Comparison of ENCODE assay signal across 29 mouse cellular contexts in the genomic region with DNA sequence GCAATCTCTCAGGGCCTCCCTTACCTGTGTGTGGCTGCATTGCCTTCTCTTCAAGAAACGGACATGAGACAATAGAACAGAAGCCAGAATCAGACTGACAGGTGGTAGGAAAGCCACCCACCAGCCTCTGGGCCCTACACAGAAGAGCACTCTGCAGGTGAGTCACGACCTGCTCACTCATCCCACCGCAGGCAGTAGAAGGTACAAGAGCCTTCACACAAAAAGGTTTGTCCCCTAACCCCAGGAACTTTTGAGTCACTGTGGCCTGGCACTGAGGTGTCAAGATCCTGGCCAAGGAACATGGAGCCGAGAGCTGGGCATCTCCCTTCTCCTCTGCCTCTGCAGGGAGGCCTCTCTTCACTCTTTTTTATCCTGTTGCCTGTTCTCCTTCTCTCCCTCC.
"Had no signal": no experiment of that assay in that cellular context is flagged by ENCODE, and none has a peak within 500 bp of the region (broad histone marks: within the 10 kb centered on the region; RNA-seq: fewer than 3 reads in every experiment).

No protein-coding gene starts in this region.

- H3K9me3 ChIP-seq: limb, embryonic 10.5 days; limb, embryonic 12.5 days; limb, embryonic 13.5 days; limb, embryonic 15.5 days; liver, embryonic 12.5 days; liver, embryonic 13.5 days; liver, embryonic 15.5 days; lung, embryonic 15.5 days; midbrain, embryonic 12.5 days; midbrain, embryonic 13.5 days; midbrain, embryonic 15.5 days; neural tube, embryonic 12.5 days; neural tube, embryonic 13.5 days had no signal

- H3K36me3 ChIP-seq: liver, embryonic 12.5 days; liver, embryonic 13.5 days; liver, embryonic 15.5 days; lung, embryonic 15.5 days had no signal

- H3K4me3 ChIP-seq: limb, embryonic 10.5 days; limb, embryonic 12.5 days; limb, embryonic 13.5 days; limb, embryonic 15.5 days; liver, embryonic 12.5 days; liver, embryonic 13.5 days; liver, embryonic 15.5 days; lung, embryonic 15.5 days; megakaryocyte, embryonic 14.5 days; midbrain, embryonic 10.5 days; midbrain, embryonic 12.5 days; midbrain, embryonic 13.5 days; midbrain, embryonic 15.5 days; myocyte; neural tube, embryonic 12.5 days; neural tube, embryonic 13.5 days had no signal

- H3K4me1 ChIP-seq: limb, embryonic 10.5 days; limb, embryonic 12.5 days; limb, embryonic 13.5 days; limb, embryonic 15.5 days; liver, embryonic 12.5 days; liver, embryonic 13.5 days; liver, embryonic 15.5 days; lung, embryonic 15.5 days; megakaryocyte, embryonic 14.5 days; midbrain, embryonic 13.5 days; midbrain, embryonic 15.5 days; neural tube, embryonic 12.5 days had no signal

- DNase-seq: left cerebral cortex, postnatal 4 days; liver; liver, embryonic 13.5 days; liver, postnatal 0 days; lung, adult 18-20 months; lung, adult 2 months; lung, embryonic 14.5 days; lung, postnatal 10 days; lung, postnatal 14 days; lung, postnatal 36 days; lung, postnatal 4 days; midbrain, embryonic 14.5 days had no signal

- H3K27ac ChIP-seq: limb, embryonic 10.5 days; limb, embryonic 12.5 days; limb, embryonic 13.5 days; limb, embryonic 15.5 days; liver, embryonic 12.5 days; liver, embryonic 13.5 days; liver, embryonic 14.5 days; liver, embryonic 15.5 days; lung, embryonic 15.5 days; macrophage; midbrain, embryonic 10.5 days; midbrain, embryonic 12.5 days; midbrain, embryonic 13.5 days; midbrain, embryonic 15.5 days; neural tube, embryonic 12.5 days; neural tube, embryonic 13.5 days had no signal

- H3K27me3 ChIP-seq: limb, embryonic 12.5 days; limb, embryonic 13.5 days; limb, embryonic 15.5 days; liver, embryonic 13.5 days; lung, embryonic 15.5 days; midbrain, embryonic 12.5 days; midbrain, embryonic 13.5 days; midbrain, embryonic 15.5 days; neural tube, embryonic 12.5 days; neural tube, embryonic 13.5 days had no signal
